Mouse (Mus musculus) spleen, postnatal 4 days (tissue): ENCODE results near the gene Traf3ip2.

ENCODE experiments used
- DNase-seq, 2 experiments: peaks; one replicate each; pipeline ENCODE4 v3.0.0; 2022; ENCODE audit warnings: low spot score in 2 of 2

The Traf3ip2 gene

DNA sequence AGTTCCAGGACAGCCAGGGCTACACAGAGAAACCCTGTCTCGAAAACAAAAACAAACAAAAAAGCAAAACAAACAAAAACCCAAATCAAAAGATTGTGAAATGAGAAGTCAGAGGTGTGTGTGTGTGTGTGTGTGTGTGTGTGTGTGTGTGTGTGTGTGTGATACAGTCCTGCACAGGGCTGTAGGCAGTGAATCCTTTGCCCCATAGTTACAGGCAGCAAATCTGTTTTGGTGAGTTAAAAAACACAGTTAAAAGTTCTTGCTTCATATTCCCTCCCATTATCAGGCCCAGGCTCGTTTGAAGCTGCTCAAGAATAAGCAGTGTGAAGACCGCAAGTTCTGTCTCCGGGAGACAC is at the start of gene Traf3ip2:
Traf3ip2 (plus strand) TSS at position 302 of the 356 bp plus-strand sequence.
- DNase-seq, result no peak

DNA sequence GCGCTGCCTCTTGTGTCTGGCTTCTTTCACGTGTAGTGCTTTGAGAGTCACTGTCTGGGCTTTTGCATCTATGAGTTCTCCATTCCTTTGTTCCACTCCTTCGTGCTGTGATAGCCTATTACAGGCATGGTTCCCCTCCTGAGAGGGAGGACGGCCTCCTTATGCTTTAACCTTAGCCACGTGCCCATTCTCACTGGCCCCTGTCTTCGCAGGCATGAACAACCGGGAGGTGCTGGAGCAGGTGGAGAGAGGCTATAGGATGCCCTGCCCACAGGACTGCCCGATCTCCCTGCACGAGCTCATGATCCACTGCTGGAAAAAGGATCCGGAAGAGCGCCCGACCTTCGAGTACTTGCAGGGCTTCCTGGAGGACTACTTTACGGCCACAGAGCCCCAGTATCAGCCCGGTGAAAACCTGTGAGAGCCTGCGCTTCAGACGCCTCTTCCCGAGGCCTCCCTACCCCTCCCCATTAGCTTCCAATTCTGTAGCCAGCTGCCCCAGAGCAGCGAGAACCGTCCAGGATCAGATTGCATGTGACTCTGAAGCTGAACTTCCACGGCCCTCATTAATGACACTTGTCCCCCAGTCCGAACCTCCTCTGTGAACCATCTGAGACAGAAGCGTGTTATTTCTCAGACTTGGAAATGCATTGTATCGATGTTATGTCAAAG is 49.0 kb upstream of the Traf3ip2 start:
- DNase-seq, result no peak

DNA sequence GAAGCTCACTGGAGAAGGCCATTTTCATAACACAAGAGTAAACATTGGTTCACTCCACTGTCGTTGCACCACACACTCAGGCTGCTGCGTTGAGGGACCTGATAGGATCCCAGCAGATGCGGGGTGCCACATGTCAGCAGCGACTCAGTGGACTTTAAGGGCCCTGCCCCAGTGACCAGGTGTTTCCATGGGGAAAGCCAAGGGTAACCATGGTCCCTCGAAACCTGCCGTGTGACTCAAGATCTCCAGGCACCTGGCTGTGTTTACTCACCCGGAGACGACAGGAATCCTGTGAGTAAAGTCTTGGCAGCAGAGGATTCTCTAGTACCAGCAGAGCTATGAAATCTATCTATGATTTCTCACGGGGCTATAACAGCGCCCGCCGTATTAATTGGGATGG is 45.8 kb upstream of the Traf3ip2 start:
- no peak for DNase-seq

DNA sequence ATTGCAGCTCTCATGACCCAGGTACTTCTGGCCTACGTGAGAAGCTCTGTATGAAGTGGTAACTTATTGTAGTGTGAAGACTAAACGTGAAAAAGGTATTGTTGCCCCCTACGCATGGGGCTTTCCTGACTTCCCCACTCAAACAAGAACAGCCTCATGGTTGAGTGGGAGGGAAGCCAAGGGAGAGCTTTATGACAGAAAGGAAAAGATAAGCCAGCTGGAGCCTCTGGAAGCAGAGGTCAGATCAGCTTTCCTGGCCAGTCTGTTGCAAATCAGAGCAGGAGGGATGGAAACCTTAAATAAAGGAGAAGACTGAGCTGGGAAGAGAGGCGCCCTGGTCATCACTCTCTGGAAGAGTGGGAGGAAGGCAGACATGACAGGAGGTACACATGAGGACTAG is 43.7 kb upstream of the Traf3ip2 start:
- no peak for DNase-seq

DNA sequence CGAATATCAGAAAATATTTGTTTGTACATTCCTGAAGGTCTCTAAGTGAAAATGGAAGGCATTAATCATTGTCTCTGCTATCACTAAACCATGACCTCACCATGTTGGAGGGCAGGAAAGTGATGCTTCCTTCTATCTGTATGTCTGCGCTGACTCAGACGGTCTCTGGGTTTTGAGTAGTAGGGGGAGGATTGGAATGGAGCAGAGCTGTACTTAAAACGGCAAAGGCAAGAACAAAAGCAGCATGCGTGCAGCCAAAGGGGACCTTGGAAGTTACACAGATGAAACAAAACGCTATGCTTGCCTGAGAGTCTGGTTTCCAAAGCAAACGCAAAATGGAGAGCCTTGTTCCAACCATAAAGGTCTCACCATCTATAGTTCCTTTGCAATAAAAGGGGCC is 41.7 kb upstream of the Traf3ip2 start:
- DNase-seq, result no peak

DNA sequence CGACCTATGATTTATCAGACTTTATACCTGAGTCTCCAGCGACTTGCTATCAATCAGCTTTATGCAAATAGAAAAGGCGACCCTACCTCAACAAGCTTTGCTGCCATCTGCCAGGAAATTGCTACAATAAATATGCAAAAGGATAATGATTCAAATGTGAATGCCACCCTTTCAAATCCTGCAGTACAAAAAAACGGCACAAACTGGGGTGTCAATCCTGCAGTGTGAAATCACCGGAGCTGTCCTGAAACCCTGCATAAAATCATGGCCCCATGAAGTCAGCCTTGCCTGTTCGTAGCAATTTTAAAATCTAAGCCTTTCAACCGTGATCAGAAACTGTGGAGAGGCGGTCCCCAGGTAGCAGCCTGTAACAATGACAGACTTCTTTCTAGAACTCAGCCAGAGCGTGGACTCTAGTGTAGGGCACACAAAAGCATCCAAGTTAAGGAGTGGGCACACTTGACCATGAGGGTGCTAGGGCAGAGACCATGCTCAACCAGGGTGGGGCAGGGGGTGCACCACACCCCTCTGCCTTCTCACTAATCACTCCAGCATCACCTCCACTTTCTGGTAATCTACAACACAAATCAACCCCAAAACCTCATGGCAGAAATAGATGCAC is 40.6 kb upstream of the Traf3ip2 start:
- DNase-seq, result no peak

DNA sequence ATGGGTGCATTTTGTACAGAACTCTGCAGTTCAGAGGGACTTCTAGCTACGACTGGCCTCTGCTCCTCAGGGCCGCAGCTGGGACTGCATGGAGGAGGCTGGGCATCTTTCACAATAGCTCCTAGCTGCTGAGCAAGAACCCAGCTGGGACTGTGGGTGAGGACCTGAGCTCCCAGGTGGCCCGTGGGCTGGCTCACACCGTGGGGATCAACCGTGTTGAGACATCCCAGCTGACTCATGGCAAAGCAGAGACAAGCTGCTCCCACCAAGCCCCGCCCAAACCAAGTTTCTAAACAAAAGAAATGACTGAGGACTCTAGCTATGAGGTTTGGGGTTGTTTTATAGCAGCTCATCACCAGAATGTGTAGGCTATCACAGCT is 40.1 kb upstream of the Traf3ip2 start:
- DNase-seq, result no peak

DNA sequence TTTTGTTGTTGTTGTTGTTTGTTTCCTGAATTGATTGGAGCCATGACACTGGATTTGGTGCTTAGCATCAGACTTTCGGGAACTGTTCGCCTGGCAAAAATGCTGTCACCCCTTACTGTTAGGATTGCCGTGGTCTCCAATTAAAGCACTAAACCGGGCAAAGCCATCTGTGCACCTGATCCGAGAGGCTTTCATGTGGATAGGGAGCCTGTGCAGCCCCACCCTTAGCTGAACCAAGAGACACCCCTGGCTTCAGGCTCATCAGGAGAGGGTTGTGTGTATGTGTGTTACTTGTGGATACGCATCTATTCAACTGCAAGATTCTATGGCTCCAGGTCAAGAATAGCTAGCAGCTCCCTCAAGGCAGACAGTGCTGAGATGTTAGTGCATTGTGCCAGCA is 36.3 kb upstream of the Traf3ip2 start:
- no peak for DNase-seq

DNA sequence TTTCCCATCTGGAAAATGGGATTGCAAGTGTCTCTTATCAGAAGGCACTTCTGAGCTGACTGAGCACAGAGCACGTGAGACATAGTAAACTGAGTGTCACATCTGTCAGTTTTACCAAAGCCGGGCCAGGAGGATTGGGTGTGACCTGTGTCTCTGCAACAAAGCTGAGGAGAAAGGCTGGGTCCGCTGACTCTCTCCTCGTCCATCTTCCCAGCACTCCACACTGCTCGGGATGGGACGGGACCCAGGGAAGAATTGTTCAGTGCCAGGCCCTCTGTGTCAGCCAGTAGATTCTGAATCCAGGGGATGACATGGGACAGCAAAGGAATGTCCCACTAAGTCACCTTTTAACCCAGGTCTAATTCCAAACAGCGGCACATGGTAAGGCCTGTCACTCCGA is 32.3 kb upstream of the Traf3ip2 start:
- DNase-seq, result no peak

DNA sequence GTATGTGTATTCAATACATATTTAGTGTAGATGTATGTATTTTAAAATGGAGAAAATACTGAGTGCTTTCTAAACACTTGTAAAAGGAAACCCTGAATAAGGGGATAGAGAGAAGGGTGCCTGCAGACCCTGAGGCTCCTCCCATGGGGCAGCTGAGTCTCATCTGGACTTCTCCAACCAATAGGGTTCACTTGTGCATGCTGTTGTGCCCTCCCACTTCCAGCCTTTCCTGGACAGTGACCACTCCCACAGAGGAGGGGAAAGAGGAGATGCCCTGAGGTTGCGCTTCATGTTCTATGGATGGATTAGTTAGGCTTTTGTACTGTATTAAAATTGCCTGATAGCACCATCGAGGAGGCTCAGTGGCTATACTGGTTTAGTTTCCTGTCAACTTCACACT is 30.3 kb upstream of the Traf3ip2 start:
- no peak for DNase-seq

DNA sequence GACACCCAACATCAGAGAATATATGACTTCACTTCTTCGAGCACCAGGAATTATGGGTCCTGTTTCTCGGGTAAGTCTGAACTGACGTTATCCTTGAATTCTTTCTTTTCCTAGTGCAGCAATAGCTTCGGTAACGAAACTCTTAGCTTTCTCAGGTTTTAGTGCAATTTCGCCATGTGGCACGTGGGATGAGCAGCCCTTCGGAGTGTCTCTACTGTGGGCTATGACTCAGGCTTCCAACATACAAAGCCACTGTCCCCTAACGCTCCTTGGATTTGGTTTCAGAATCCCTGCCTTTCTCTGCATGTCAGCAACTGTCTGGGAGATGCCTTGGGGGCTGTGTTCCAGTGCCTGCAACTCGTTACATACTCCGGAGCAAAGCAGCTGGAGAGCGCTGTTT is 29.0 kb upstream of the Traf3ip2 start:
- no peak for DNase-seq

DNA sequence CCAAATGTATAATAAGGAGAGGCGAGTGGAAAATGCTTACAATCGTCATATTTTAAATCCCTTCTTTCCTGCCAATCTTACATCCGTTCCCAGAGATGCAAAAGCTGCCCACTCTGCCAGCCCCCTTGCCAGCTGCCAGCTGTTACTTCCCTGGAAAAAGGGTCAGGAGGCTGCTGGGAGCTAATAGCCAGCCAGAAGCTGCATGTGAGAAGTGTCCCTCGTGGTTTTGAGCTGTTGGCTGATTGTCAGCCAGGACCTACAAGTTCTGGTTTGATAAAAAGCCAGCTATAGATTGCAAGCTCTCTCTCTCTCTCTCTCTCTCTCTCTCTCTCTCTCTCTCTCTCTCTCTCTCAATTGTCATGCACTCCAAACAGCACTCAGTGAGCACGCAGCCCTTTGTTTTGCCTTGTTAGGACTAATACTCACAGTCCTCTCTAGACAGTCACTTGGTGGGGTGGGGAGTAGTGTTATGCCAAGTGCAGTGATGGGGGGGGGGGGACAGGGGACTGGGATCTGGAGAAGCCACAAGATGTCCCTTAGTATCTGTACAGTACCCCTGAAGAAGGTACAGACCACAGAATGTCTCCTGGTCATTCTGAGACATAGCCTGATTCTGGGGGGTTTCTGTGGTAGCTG is 25.3 kb upstream of the Traf3ip2 start:
- no peak for DNase-seq

DNA sequence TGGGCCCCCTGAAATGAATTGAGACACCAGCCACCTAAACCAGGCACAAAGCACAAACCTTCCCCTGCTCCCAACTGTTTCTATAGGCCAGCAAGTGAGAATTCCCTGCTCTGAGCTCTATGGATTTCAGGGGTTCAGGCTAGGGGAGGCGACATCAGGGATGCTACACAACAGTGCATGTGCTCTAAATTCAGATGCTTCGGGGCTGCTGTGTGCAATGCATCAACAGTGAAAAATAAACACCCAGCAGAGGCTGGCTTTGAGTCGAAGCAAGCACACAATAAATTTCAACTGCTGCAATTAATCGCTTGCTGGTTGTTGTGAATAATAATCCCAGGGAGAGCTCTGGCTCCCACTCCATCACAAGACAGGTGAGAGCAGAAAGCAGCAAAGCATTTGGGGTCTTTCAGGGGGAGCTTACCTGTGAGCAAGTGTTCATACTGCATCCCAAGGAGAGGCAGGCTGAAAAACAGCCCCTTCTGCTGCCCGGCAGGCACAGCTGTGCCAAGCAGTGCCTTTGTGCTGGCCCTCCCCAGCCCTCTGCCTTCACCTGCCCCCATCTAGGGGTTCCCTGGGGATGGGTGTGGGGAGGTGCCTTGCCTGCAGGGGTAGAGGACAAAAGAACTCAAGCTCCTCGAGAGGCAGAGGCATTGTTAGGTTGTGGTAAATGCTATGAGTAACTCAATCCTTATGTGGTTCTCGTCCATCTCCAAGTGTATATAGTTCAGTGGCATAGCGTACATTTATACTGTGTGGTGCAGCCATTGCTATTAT is 24.6 kb upstream of the Traf3ip2 start:
- no peak for DNase-seq

DNA sequence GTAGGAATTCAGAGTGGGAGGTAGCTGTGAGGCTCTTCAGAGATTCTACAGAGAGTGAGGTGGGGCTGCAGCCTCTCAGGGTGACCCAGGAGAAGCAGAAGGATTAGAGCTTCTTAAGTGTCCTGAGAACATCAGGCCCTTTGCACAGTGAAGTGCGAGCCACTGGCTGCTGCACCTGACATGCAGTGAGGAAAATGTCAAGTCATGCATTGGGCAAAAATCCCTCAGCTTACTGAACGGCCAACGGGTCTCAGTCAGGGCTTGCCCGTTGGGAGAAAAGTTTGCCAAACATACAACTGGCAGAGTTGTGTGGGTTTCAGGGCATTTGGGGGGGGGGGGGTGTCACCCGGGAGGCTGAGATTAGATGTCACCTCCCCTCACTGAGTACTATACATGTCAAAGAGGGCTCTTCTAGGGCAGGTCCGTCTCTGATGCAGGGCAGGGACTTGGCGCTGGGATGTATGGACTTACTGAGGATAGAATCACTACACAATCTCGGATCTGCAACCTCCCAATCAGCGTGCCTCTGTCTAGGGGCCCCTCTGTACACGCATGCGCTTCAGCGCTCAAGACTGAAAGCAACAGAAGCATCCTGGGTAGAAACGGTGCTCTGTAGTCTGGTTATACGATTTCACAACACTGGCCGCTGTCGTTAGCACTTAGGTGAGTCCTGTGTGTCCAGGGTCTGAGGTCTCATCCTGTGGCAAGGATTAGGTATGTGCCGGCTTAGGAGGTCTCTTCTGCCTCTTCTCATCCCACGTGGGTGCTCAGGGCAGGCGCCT is 22.8 kb upstream of the Traf3ip2 start:
- no peak for DNase-seq

DNA sequence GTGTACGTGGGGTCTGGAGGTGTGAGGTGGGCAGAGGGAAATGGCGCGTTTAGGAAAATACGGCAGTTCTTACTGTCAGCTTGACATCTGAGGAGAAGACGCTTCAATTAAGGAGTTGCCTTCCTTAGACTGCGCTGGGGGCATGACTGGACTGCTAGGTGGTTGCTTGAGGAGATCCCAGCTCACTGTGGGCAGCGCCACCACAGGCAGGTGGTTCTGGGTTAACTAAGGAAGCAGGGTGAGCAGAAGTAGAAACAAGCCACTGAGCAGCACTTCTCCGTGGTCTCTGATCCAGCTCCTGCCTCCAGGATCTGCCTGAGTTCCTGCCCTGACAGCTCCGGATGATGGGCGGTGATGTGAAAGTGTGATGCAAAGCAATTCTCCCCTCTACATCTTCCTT is 22.1 kb upstream of the Traf3ip2 start:
- DNase-seq, result no peak

DNA sequence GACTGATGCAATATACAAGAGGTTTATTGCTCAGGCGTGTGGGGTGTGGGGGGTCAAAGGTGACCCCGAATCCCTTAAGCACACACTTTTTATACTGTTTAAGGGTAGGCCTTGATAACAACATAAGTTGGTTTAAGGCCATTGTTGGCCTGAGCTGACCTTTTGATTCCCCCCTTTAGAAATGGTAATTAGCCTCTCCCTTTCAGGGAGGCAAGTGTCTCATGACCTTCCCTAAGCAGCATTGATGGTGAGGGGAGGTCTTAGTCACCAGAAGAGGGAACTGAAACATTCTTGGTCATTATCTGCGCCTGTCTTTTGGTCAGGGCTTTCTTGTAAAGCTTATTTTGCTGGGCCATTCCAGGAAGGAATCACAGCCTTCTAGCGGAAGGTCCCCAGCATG is 20.2 kb upstream of the Traf3ip2 start:
- no peak for DNase-seq

DNA sequence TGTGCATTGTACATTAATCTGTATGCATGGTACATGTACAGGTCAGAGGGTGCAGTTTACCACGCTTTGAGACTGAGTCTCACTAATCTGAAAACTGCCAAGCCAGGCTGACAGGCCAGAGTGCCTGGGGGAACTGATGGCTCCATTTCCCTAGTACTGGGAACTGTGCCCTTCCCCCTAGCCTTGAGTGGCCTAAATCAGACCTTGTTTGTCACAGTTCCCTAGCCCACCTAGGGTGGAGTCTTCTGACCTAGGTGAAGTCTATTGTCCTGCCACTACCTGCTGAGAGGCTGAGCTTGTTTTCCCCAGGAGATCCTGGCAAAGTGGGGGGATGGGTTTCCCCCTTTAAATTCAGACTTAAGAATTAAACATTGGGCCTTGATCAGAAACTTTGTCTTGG is 18.0 kb upstream of the Traf3ip2 start:
- no peak for DNase-seq

DNA sequence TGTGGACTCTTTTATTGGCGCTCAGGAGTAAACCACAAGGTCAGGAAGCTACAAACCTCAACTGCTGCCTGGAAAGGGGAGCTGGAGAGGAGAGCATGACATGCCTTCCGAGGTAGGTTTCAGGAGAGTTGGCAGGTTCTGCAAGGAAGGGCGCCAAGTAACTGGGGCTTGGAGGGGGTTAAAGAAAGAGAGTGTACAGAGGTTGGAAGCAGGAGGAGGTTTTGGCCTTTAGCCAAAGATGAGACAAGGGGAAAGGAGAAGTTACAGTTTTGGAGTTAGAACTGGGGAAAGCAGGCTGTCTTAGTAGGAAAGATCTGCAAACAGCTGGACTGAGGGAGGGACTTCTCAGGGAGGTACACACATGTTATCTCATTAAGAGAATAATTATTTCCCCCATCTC is 16.9 kb upstream of the Traf3ip2 start:
- DNase-seq, result no peak

DNA sequence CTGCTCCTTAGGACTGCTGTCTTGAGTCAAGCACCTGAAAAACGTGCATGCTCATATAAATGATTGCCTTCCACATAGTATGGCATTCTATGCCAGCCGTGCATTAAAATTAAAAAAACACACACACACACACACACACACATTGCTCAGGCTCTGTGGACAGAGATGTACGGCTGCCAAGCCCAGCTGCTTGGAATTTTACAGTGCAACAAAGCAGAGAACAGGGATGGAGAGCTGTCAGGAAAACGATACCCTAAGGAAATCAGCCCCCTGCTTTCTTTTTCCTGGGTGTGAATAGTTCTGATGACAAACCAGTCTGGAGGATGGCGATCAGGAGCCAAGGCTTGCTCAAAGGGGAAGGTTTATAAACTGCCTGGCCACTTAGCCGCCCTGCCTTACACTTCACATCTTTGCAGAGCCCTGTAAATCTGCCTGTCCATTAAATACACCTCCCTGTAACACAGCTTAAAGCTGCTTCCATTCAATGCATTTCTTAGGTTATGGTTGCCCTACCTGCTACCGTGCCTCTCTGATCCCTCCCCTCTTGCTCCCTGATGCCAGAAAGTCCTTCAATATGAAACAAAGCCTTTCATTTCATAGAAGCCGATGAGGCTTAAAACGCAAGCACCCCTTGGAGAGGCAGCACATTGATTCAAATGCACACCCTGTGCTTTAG is 15.5 kb upstream of the Traf3ip2 start:
- DNase-seq, result no peak

DNA sequence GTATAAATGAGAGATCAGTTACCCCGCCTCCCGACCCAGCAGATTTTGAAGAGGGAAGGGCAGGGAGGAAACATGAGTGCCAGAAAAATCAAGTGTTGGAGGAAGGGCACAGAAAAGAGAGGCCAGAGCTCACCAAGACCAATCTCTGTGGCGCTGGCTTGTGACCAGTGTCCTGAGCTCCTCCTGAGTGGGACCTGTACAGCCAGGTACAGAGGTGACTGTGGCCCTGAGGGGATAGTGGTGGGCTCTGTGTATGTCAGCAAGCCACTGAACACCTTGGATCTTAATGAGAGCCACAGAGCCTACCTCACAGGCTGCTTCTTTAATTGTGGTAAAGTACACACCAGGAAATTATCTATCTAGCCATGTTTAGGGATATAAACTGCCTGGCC is 14.9 kb upstream of the Traf3ip2 start:
- no peak for DNase-seq

DNA sequence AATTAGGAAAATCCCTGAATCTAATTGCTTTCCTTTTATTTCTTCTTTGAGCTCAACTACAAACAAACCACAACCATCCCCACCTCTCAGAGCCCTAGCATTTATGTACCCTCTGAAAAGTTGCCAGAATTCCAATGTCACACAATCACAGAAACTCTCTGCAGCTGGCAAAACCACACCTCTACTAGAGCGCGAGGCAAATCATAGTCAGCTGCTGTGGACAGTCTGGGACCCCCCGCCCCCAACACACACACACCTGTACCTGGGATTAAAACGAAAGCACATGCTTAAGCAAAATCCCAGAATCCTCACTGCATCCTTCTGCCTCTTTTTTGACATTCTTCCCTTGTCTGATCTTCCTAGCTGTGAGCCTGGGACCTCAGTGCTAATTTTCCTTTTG is 13.1 kb upstream of the Traf3ip2 start:
- DNase-seq, result no peak

DNA sequence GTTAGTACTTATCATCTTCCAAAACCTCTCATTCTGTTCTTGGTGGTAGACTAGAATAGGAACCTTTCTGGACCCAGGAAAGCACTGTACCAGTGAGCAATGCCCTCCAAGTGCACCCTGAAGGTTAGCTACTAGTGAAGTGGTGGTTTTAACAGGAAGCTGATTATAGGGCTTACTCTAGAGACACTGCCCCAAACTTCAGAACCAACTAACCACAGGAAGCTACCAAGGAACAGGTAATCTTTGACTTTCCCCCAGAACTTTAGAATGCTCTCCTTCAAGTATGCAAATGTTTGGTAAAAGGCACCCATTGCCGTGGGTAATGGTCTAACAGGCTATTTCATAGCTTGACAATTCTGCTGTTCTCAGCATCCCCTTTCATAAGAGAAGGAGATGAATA is 12.6 kb upstream of the Traf3ip2 start:
- DNase-seq, result no peak
